Mouse (Mus musculus) heart, embryonic 14.5 days (tissue): Measurements from ENCODE around the gene Aanat. TPM values are rescaled to one million over a fixed set of nuclear protein-coding genes. Genes with fewer than 3 reads are reported as not detected.
A peak's percentile ranks its signal among the peaks of the same experiment; 100 is the strongest.

Experiments used
- ATAC-seq: fragments of 200-750 bp; cut with Nextera tagmentation; 2 replicates; pipeline ENCODE4 v1.8.0; 2017; ENCODE audit warnings: low read depth, moderate TSS enrichment; ENCODE audit not compliant: insufficient number of reproducible peaks, insufficient read depth, low FRiP score
- H3K27ac ChIP-seq, 2 experiments: fragments of 200-500 bp in 1 of 2; fragments of 300-500 bp in 1 of 2; sonication (generic) in 1 of 2; replicated peaks in 1 of 2; 2 replicates each; pipeline ENCODE4 v1.5.1; 2012 to 2014; ENCODE audit warnings: low read depth in 2 of 2, low read length in 2 of 2, control low read depth in 1 of 2, mild to moderate bottlenecking in 1 of 2, mixed read lengths in 1 of 2; ENCODE audit not compliant: control insufficient read depth in 1 of 2, insufficient read depth in 1 of 2
- H3K27me3 ChIP-seq: fragments of 300-500 bp; sonication (generic); 2 replicates; pipeline ENCODE4 v1.6.1; 2014; ENCODE audit warnings: mild to moderate bottlenecking, low read length, control low read depth; ENCODE audit not compliant: control insufficient read depth, insufficient read depth
- H3K36me3 ChIP-seq: fragments of 300-500 bp; sonication (generic); 2 replicates; pipeline ENCODE4 v1.6.1; 2014; ENCODE audit warnings: mild to moderate bottlenecking, control low read depth, low read length, mixed read lengths; ENCODE audit not compliant: control insufficient read depth, insufficient read depth
- H3K4me1 ChIP-seq, 2 experiments: fragments of 200-500 bp in 1 of 2; fragments of 300-500 bp in 1 of 2; sonication (generic) in 1 of 2; 2 replicates each; pipeline ENCODE4 v1.6.1; 2012 to 2014; ENCODE audit warnings: low read length in 2 of 2, control low read depth in 1 of 2, mixed read lengths in 1 of 2; ENCODE audit not compliant: control insufficient read depth in 2 of 2, insufficient read depth in 2 of 2
- H3K4me2 ChIP-seq: fragments of 300-500 bp; sonication (generic); 2 replicates; pipeline ENCODE4 v1.6.1; 2014; ENCODE audit warnings: mild to moderate bottlenecking, low read length
- H3K4me3 ChIP-seq, 2 experiments: fragments of 200-500 bp in 1 of 2; fragments of 300-500 bp in 1 of 2; sonication (generic) in 1 of 2; 2 replicates each; pipeline ENCODE4 v1.5.1; 2012 to 2014; ENCODE audit warnings: low read length in 2 of 2, mild to moderate bottlenecking in 2 of 2, control low read depth in 1 of 2, low read depth in 1 of 2, moderate library complexity in 1 of 2; ENCODE audit not compliant: control insufficient read depth in 1 of 2, insufficient read depth in 1 of 2
- H3K9ac ChIP-seq: fragments of 300-500 bp; sonication (generic); 2 replicates; pipeline ENCODE4 v1.6.1; 2014; ENCODE audit warnings: mild to moderate bottlenecking, low read length
- H3K9me3 ChIP-seq: fragments of 300-500 bp; sonication (generic); 2 replicates; pipeline ENCODE4 v1.6.1; 2016; ENCODE audit warnings: low read length, control low read depth; ENCODE audit not compliant: control insufficient read depth
- WGBS: fragments of 180-500 bp; shearing (Covaris S2); extraction: QIAGEN DNeasy Blood & Tissue Kit; methylation state at CpG from one replicate; pipeline ENCODE4 v1.1.7; 2014; 5-methylcytosine and 5-hydroxymethylcytosine counted together
- polyA plus RNA-seq: library from polyadenylated mRNA; unstranded; fragments of >200 nt; fragmentation: Nextera tagmentation; extraction: Ambion mirVana; gene quantifications from 2 replicates; pipeline ENCODE4 v1.2.1, GENCODE M21; 2014

Aanat gene
- polyA plus RNA-seq, 1 experiment from 2014 or later: 0.28 TPM

DNA sequence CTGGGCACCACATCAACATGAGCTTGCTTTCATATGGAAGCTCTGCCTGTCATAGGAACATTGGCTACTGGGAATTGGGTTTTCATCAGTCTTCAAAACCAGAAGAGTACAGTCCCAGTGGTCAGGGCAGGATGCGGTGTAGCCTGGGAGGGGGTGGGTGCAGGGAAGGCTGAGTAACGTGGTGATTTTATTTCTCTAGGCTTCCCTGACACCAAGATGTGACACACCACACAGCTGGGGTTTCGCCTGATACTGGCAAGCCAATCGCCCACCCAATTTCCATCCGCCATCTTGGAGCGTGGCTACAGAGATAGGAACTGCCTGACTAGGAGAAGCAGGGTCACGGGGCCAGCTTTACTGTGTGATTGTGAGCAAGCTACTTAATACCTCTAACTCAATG is 32.4 kb downstream of the Aanat start:
- H3K4me1 ChIP-seq: peaks cover 52 to 68% of the 10 kb centered on the region in 2 experiments
- no peak overlapping the region for H3K9ac ChIP-seq

DNA sequence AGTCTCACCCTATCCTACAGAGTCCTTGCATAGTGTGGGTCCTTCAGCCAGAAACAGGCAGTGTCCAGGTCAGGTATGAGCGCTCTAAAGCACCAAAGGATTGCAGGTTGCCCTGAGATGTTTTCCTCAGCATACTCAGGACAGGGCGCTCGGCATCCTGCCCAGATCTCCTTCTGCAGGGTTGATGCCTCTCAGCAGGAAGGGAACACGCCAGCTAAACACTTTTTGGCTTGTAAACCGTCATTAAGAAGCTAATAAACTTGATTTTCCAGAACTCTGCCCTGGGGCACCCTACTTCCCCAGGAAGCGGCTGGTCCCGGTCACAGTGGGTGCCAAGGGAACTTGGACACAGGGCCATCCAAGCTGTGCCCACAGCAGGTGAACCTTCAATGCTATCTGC is 32.9 kb downstream of the Aanat start:
- no peak overlapping the region for H3K9ac ChIP-seq
- peaks cover 52 to 69% of the 10 kb centered on the region in 2 experiments for H3K4me1 ChIP-seq
- no peak overlapping the region for H3K27ac ChIP-seq
- H3K9me3 ChIP-seq: no peaks in the 10 kb centered on the region
- no peak overlapping the region for H3K4me2 ChIP-seq
- no peak overlapping the region for H3K4me3 ChIP-seq
- no peaks in the 10 kb centered on the region for H3K27me3 ChIP-seq
- 90% methylated on average over 7 of the region's 7 CpGs for WGBS
- no peaks in the 10 kb centered on the region for H3K36me3 ChIP-seq
- ATAC-seq: no peak

More for the DNA sequence above, 32.4 kb downstream of the Aanat start:
- Histone ChIP-seq H3K4me2 (no peak overlapping the region), H3K27ac (no peak overlapping the region), H3K4me3 (no peak overlapping the region), H3K9me3 (no peaks in the 10 kb centered on the region), H3K27me3 (no peaks in the 10 kb centered on the region), H3K36me3 (no peaks in the 10 kb centered on the region)
- ATAC-seq: no peak
- WGBS: 90% methylated on average over 7 of the region's 7 CpGs

DNA sequence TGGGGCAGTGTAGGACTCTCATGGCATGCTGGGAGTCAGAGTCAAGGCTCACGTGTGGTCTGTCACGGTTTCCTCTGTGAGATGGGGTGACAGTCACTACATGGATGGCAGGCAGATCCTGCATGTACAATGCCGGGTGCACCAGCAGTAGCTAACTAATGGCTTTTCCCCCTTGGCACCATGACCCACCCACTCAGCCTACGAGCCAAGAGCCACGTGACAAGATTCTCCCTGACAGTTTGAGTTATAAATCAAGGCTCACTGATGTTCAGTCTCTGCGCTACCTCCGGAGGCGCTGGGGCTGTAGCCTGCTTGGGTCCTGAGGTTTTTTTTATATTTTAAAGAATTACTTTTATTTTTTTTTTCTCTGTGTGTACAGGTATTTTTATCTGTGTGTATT is 33.3 kb downstream of the Aanat start:
- Histone ChIP-seq H3K4me1 (peaks cover 56 to 73% of the 10 kb centered on the region in 2 experiments), H3K27me3 (no peaks in the 10 kb centered on the region), H3K4me3 (no peak overlapping the region), H3K36me3 (no peaks in the 10 kb centered on the region), H3K27ac (no peak overlapping the region), H3K4me2 (0 out of 2 replicates have a peak overlapping the region, but pooled peaks have one; percentile 5), H3K9ac (peak overlapping the region; percentile 19; the same call in 1 of the 2 replicates), H3K9me3 (no peaks in the 10 kb centered on the region)
- WGBS: 84% methylated on average over 8 of the region's 8 CpGs
- no peak for ATAC-seq

DNA sequence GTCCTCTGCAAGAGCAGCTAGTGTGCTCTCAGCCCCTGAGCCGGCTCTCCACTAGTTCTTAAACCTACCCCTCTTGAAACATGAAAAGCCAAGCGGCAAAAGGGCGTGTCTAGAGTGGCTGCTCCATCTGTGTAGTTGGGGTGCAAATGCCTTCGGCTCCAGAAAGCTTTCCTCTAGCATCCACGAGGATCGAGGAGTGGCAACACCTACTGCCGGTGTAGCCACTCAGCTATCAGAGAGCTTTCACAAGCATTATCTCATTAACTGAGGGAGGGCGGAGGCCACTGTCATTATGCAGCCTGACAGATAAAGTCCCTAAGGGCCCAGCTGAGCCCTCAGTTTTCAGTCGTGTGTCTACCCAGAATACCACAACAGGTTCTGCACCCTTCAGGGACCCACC is 33.8 kb downstream of the Aanat start:
- peak overlapping the region; percentile 19; the same call in 1 of the 2 replicates for H3K9ac ChIP-seq
- H3K4me2 ChIP-seq: 0 out of 2 replicates have a peak overlapping the region, but pooled peaks have one; percentile 5
- H3K27ac ChIP-seq: no peak overlapping the region
- ATAC-seq: no peak
- H3K4me1 ChIP-seq: peaks cover 61 to 77% of the 10 kb centered on the region in 2 experiments
- no peaks in the 10 kb centered on the region for H3K36me3 ChIP-seq
- no peaks in the 10 kb centered on the region for H3K9me3 ChIP-seq
- H3K4me3 ChIP-seq: no peak overlapping the region
- H3K27me3 ChIP-seq: no peaks in the 10 kb centered on the region
- WGBS: 15% methylated on average over 9 of the region's 9 CpGs

DNA sequence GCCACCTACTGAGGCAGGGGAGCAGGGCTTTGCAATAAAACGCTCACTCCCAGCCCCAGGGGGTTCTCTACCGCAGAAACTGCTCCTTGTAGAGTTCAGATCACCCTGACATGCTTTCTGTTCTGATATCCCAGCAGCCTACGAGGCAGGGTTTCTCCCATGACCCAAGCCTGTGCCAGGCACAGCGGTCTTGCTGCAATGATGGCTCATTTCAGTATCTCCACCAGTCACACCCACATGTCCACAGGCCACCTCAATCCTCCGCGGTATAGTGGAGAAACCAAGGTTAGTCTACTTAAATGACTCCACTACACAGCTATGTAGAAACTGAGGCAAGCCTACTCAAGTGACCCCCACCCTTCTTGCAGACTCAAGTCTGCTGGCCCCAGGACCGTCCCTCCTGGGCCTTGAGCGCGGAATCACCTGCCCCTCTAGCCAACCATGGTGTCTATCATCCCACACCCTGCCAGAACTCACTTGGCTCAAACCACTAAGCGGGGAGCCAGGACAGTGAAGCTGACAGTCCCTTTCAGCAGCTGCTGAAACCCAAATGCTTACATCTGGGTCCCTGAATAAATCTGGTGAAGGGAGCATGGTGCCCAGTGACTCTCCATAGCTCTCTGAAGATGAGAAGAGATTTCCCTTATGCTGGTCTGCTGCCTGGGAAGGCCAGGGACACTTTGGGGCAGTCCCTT is 34.5 kb downstream of the Aanat start:
- Histone ChIP-seq H3K27ac (peak overlapping the region; percentile 40 to 43), H3K9ac (no peak overlapping the region), H3K4me2 (peak overlapping the region; percentile 89; the same call in 1 of the 2 replicates), H3K4me3 (no peak overlapping the region), H3K4me1 (peaks cover 63 to 77% of the 10 kb centered on the region in 2 experiments), H3K27me3 (no peaks in the 10 kb centered on the region), H3K9me3 (no peaks in the 10 kb centered on the region), H3K36me3 (no peaks in the 10 kb centered on the region)
- 64% methylated on average over 10 of the region's 10 CpGs for WGBS
- ATAC-seq: no peak

DNA sequence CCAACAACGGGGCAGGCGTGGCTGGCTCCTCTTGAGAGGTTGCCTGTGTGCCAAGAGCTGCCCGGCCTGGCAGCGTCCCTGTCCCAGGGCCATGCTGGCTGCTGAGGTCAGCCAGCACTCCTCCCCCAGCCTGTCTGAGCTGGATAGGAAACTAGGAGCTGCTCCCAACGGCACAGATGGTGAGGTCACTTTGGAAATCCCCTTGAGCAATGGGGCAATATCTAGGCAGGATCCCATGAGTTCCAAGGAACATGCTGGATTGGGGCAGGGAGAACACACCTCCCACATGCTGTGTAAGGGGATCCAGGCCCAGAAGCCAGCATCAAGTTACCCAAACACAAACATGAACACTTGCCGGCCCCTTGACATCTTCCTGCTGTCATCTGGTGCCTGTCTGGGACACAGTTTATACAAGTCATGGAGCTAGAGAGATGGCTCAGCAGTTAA is 35.0 kb downstream of the Aanat start:
- WGBS: 8% methylated on average over 6 of the region's 6 CpGs
- no peak overlapping the region for H3K4me3 ChIP-seq
- peak overlapping the region; percentile 40 to 43 for H3K27ac ChIP-seq
- 0 out of 2 replicates have a peak, but pooled peaks have one; percentile 27 for ATAC-seq
- H3K9ac ChIP-seq: no peak overlapping the region
- no peaks in the 10 kb centered on the region for H3K9me3 ChIP-seq
- H3K36me3 ChIP-seq: no peaks in the 10 kb centered on the region
- H3K27me3 ChIP-seq: no peaks in the 10 kb centered on the region
- peaks cover 58 to 72% of the 10 kb centered on the region in 2 experiments for H3K4me1 ChIP-seq
- H3K4me2 ChIP-seq: peak overlapping the region; percentile 89

DNA sequence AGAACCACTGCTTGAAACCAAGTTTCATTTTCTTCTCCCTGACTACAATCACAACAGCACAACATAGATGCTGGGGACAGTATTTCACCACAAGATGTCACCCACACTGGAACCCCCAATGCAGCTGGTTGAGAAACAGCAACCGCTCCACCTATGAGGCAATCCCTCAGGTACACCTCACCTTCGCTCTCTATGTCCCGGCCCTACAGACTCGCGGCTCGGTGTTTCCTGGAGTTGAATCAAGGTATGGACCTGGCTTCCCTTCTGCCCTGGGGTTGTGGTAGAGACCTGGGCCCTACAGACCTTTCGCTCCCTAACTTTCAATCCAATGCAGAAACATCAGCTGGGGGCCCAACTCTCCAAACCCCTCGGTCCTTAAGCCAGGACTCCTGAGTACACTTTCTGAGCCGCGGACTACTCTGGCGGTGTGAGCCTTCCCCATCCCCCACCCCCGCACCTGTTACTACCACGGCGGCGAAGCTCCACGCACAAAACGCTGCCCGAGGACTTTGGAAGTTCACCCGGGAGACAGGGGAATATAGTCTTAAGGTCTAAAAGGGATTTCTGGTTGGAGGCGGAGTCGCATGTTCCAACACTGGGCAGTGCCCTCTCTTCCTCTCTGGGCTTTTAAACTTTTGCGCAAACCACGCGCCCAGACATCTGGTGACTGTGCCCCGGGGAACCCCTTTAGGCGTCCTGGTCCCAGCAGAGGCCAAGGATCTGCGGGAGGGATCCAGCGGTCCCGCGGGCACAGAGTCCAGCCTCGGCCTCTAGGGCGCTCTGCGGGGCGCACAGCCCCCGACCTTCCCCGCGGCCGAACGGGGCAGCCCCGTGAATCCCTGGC is 37.3 kb downstream of the Aanat start:
- peaks cover 59 to 68% of the 10 kb centered on the region in 2 experiments for H3K4me1 ChIP-seq
- H3K36me3 ChIP-seq: no peaks in the 10 kb centered on the region
- peak overlapping the region; percentile 89 for H3K4me2 ChIP-seq
- no peaks in the 10 kb centered on the region for H3K9me3 ChIP-seq
- ATAC-seq: no peak
- H3K9ac ChIP-seq: peak overlapping the region; percentile 90
- no peaks in the 10 kb centered on the region for H3K27me3 ChIP-seq
- H3K27ac ChIP-seq: peak overlapping the region in 1 of 2 experiments; percentile 61; a peak in 2 of 4 replicates
- H3K4me3 ChIP-seq: peak overlapping the region; percentile 65 to 79
- WGBS: 8% methylated on average over 40 of the region's 40 CpGs
